In the genomic region with DNA sequence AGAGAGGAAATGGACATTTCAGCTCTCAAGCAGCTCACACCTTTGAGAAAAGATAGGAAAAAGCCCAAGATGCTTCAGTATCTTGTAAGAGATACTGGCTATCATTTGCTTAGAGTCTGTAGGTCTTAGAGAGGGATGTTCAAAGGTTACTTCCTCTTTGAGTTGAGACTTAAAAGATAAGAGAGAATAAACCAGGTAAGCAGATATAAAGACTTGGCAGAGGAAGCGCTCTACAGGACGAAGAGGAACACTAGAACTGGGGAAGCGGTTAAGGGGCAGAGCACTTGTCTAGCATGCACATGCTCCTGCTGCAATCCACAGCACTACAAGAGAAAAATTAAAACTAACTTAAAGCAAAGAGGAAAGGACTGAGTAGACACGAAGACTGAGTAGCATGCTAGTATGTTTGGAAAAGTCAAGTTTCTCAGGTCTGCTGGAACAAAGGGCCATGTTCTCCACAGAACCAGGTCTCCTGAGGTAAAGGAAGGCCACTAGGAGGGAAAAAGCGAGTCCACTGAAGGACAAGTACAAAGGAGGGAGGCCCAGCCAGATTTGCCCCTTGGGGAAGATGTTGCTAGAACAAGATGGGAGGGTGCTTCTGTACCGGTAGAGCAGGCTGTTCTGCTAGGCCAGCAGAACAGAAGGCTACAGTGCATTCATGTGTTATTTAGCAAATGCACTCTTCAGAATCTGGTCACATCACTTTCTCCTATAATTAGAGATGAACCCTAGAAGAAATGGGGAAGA, we compare ENCODE assay signal across 17 mouse cellular contexts. TPM values are rescaled to one million over a fixed set of nuclear protein-coding genes. Genes with fewer than 3 reads are reported as not detected.
A peak's percentile ranks its signal among the peaks of the same experiment; 100 is the strongest.
DNase-seq lines count a peak whose midpoint lies in the region; ATAC-seq and TF ChIP-seq lines count a peak whose summit lies in the region.
"Had no signal": no experiment of that assay in that cellular context is flagged by ENCODE, and none has a peak within 500 bp of the region (broad histone marks: within the 10 kb centered on the region; RNA-seq: fewer than 3 reads in every experiment).

No protein-coding gene starts in this region.

- no peaks in the 10 kb centered on the region for H3K9me3 ChIP-seq in neural tube, embryonic 15.5 days (replicated peaks)
- H3K9me3 ChIP-seq: forebrain, embryonic 13.5 days had no signal

- no peak for DNase-seq in gastrocnemius, adult 2 months
- no peak for DNase-seq in gastrocnemius, adult 18-20 months (ENCODE audit: low spot score)
- peak; percentile 66 for DNase-seq in CD4-positive helper T cell, adult 2 months (ENCODE audit: low read depth, low spot score)
- peak; percentile 77 for DNase-seq in naive thymus-derived CD4-positive, alpha-beta T cell, adult 2 months (ENCODE audit: low read depth)
- DNase-seq in kidney, adult 8-10 months = no peak
- no peak for DNase-seq in left cerebral cortex, adult 8-10 months (ENCODE audit: low spot score in 2 of 2)
- DNase-seq: adrenal gland, adult 8-10 months; cerebellum, adult 18-20 months; gastrocnemius, postnatal 10 days; kidney, postnatal 10 days; lung, postnatal 4 days had no signal

- no peak for TF ChIP-seq CTCF in gastrocnemius, adult 2 months (IDR thresholded peaks at IDR 0.05)

- no peaks in the 10 kb centered on the region for H3K27me3 ChIP-seq in neural tube, embryonic 15.5 days (replicated peaks)
- H3K27me3 ChIP-seq: forebrain, embryonic 13.5 days; Patski had no signal

- 93% methylated on average over 6 of the region's 6 CpGs for WGBS in neural tube, embryonic 15.5 days

- no peak overlapping the region for H3K9ac ChIP-seq in neural tube, embryonic 15.5 days (replicated peaks)
- H3K9ac ChIP-seq: forebrain, embryonic 13.5 days; hindbrain, embryonic 14.5 days had no signal

- H3K36me3 ChIP-seq in neural tube, embryonic 15.5 days = no peaks in the 10 kb centered on the region

- H3K27ac ChIP-seq in gastrocnemius, adult 2 months = peak overlapping the region; percentile 32; the same call in 1 of the 2 replicates
- no peak overlapping the region for H3K27ac ChIP-seq in neural tube, embryonic 15.5 days (replicated peaks)
- H3K27ac ChIP-seq: forebrain, embryonic 13.5 days; hindbrain, embryonic 14.5 days; left cerebral cortex, adult 2 months had no signal

- H3K4me2 ChIP-seq in neural tube, embryonic 15.5 days = no peak overlapping the region
- H3K4me2 ChIP-seq: forebrain, embryonic 13.5 days; hindbrain, embryonic 14.5 days had no signal

- H3K4me1 ChIP-seq in neural tube, embryonic 15.5 days = no peaks in the 10 kb centered on the region
- H3K4me1 ChIP-seq: forebrain, embryonic 13.5 days had no signal

- intact Hi-C loops in gastrocnemius, adult 2 months (cut with DNase I) = no loop called here

- no peak overlapping the region for H3K4me3 ChIP-seq in gastrocnemius, adult 2 months
- no peak overlapping the region for H3K4me3 ChIP-seq in neural tube, embryonic 15.5 days (replicated peaks)
- H3K4me3 ChIP-seq: forebrain, embryonic 13.5 days; left cerebral cortex, adult 2 months had no signal

- ATAC-seq in erythroid progenitor cell, adult 5-6 weeks (replicated peaks; ENCODE audit: low FRiP score, poor library complexity, severe bottlenecking) = 0 out of 2 replicates have a peak, but pooled peaks have one; percentile 11
- ATAC-seq in neural tube, embryonic 15.5 days (ENCODE audit: low FRiP score) = no peak
- ATAC-seq: forebrain, embryonic 13.5 days; Patski had no signal

RNA-seq across cellular contexts. Expression of a gene that starts 8.4 kb away (rescaled TPM):
- 10 to 100 TPM; 19.8 to 26.1 TPM for total RNA-seq in gastrocnemius, adult 2 months (2021)
- total RNA-seq in gastrocnemius, adult 18-20 months (2021) = 10 to 100 TPM; 20.2 to 29.6 TPM
- total RNA-seq in erythroid progenitor cell, adult 5-6 weeks (2015; ENCODE audit: low replicate concordance) = 34.4 and 36.8 TPM in 2 replicates
- 10.4 and 26.4 TPM in 2 replicates for total RNA-seq in erythroid progenitor cell, adult 5-6 weeks (2017; ENCODE audit: low replicate concordance)
- 72.4 and 79.1 TPM in 2 replicates for polyA plus RNA-seq in neural tube, embryonic 15.5 days (2015; fragmentation: Nextera tagmentation; extraction: Ambion mirVana)
- total RNA-seq in left cerebral cortex, adult 8-10 months (2022) = 10 to 100 TPM; 31.2 to 44.1 (median 36.6) TPM

Comparison
In these comparisons a context has a peak if more than half of its experiments do, and no peak if none do; other contexts are left out.
1. DNase-seq: peak in CD4-positive helper T cell, adult 2 months (single experiment) and naive thymus-derived CD4-positive, alpha-beta T cell, adult 2 months (single experiment); none in gastrocnemius, adult 2 months (single experiment), gastrocnemius, adult 18-20 months (single experiment), kidney, adult 8-10 months (0 of 2) and left cerebral cortex, adult 8-10 months (0 of 2).